Mouse (Mus musculus) E14TG2a.4 (cell line): ENCODE results near the gene Kcnh1.

Source experiments
- CTCF ChIP-seq: conservative IDR thresholded peaks from 2 replicates; pipeline ENCODE4 v1.5.1; 2014; ENCODE audit warnings: low read length
- NANOG ChIP-seq: IDR thresholded peaks from 2 replicates; pipeline ENCODE4 v1.6.1; 2014; ENCODE audit warnings: borderline replicate concordance, low read length, mixed read lengths

GRCm38 (mm10) chr1:192207956-192208355, 17.4 kb downstream of the Kcnh1 start:
- TF ChIP-seq CTCF (no peak), NANOG (no peak)
